Mouse (Mus musculus) stomach, embryonic 15.5 days (tissue): ENCODE results near the gene Tlr12. TPM values are rescaled to one million over a fixed set of nuclear protein-coding genes. Genes with fewer than 3 reads are reported as not detected.
"Not testable (repeated sequence)": the region's sequence is repeated elsewhere in the genome, so short reads cannot be mapped to it uniquely, and the experiment has no call there.

Source experiments
- ATAC-seq: fragments of 200-750 bp; cut with Nextera tagmentation; 2 replicates; pipeline ENCODE4 v1.8.0; 2017; ENCODE audit warnings: low read depth, moderate number of reproducible peaks, moderate TSS enrichment; ENCODE audit not compliant: insufficient read depth, low FRiP score
- H3K27ac ChIP-seq: fragments of 300-500 bp; sonication (generic); 2 replicates; pipeline ENCODE4 v1.5.1; 2015; ENCODE audit warnings: mild to moderate bottlenecking, inconsistent platforms
- H3K27me3 ChIP-seq: fragments of 300-500 bp; sonication (generic); replicated peaks from 2 replicates; pipeline ENCODE4 v1.6.1; 2015; ENCODE audit warnings: inconsistent platforms
- H3K36me3 ChIP-seq: fragments of 300-500 bp; sonication (generic); 2 replicates; pipeline ENCODE4 v1.6.1; 2015; ENCODE audit warnings: inconsistent platforms
- H3K4me1 ChIP-seq: fragments of 300-500 bp; sonication (generic); 2 replicates; pipeline ENCODE4 v1.6.1; 2015; ENCODE audit warnings: inconsistent platforms
- H3K4me2 ChIP-seq: fragments of 300-500 bp; sonication (generic); 2 replicates; pipeline ENCODE4 v1.6.1; 2015; ENCODE audit warnings: mild to moderate bottlenecking, inconsistent platforms
- H3K4me3 ChIP-seq: fragments of 300-500 bp; sonication (generic); replicated peaks from 2 replicates; pipeline ENCODE4 v1.5.1; 2015; ENCODE audit warnings: inconsistent platforms
- H3K9ac ChIP-seq: fragments of 300-500 bp; sonication (generic); 2 replicates; pipeline ENCODE4 v1.6.1; 2015; ENCODE audit warnings: inconsistent platforms
- H3K9me3 ChIP-seq: fragments of 300-500 bp; sonication (generic); 2 replicates; pipeline ENCODE4 v1.6.1; 2016; ENCODE audit warnings: inconsistent platforms
- WGBS: fragments of 180-500 bp; shearing (Covaris S2); methylation state at CpG from one replicate; pipeline ENCODE4 v1.1.7; 2015; 5-methylcytosine and 5-hydroxymethylcytosine counted together
- polyA plus RNA-seq: library from polyadenylated mRNA; unstranded; fragments of >200 nt; fragmentation: Nextera tagmentation; extraction: Ambion mirVana; gene quantifications from 2 replicates; pipeline ENCODE4 v1.2.1, GENCODE M21; 2015

Gene Tlr12
- polyA plus RNA-seq, 1 experiment from 2014 or later: 1.5 TPM

- no peak overlapping the region for H3K4me2 ChIP-seq
- WGBS: 86% methylated on average over 14 of the region's 14 CpGs
- H3K9ac ChIP-seq: no peak overlapping the region
Observed at GRCm38 (mm10) chr4:128615761-128616160, 2.7 kb downstream of the Tlr12 start.

DNA sequence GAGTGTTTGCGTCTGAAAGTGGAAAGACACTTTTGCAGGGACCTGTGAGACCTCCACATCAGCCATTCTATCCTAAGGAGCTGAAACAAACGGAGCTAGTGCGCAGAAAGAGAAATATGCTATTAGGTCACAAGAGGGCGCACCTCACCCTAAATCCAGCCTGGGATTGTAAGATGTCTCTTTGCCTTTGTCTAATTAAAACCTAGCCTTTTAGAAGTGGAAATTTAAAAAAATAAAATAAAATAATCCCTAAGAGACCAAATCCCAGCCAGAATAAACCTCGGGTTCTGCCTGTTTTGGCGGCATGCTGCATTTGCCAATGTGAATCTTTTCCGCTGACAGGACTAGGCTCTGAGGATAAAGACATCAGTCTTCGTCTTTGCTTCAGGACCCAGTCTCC lies 5.1 kb downstream of the Tlr12 start:
- Histone ChIP-seq H3K9ac (no peak overlapping the region), H3K4me1 (peaks cover 12% of the 10 kb centered on the region), H3K4me3 (no peak overlapping the region), H3K27ac (no peak overlapping the region), H3K27me3 (peaks cover 4% of the 10 kb centered on the region; the same call in 1 of the 2 replicates), H3K4me2 (no peak overlapping the region), H3K36me3 (no peaks in the 10 kb centered on the region), H3K9me3 (no peaks in the 10 kb centered on the region)
- 18% methylated on average over 8 of the region's 8 CpGs for WGBS
- ATAC-seq: no peak

More at GRCm38 (mm10) chr4:128615761-128616160, 2.7 kb downstream of the Tlr12 start:
- no peak for ATAC-seq
- Histone ChIP-seq H3K27me3 (peaks cover 4% of the 10 kb centered on the region; the same call in 1 of the 2 replicates), H3K4me1 (peaks cover 11% of the 10 kb centered on the region), H3K36me3 (no peaks in the 10 kb centered on the region), H3K4me3 (no peak overlapping the region), H3K27ac (no peak overlapping the region), H3K9me3 (no peaks in the 10 kb centered on the region)

- WGBS: 76% methylated on average over 3 of the region's 3 CpGs
- not testable (repeated sequence) for H3K4me1 ChIP-seq, H3K9ac ChIP-seq, H3K27me3 ChIP-seq, H3K36me3 ChIP-seq, H3K4me2 ChIP-seq, ATAC-seq, H3K27ac ChIP-seq, H3K9me3 ChIP-seq, H3K4me3 ChIP-seq
Observed at GRCm38 (mm10) chr4:128611726-128612125, 6.7 kb downstream of the Tlr12 start.

DNA sequence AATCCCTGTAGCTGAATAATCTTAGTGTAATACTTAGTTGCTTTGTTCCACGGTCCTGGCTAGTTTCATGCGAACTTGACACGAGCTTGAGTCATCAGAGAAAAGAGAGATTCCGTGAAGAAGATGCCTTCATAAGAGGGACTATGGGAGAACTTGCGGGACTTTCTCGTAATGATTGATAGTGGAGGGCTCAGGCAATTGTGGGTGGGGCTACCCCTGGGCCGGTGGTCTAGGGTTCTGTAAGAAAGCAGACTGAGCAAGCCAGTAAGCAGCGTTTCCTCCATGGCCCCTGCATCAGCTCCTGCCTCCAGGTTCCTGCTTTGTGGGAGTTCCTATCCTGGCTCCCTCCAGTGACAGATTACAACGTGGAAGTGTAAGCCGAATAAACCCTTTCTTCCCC lies 7.7 kb downstream of the Tlr12 start:
- no peaks in the 10 kb centered on the region; the same call in 1 of the 2 replicates for H3K27me3 ChIP-seq
- H3K4me3 ChIP-seq: peak overlapping the region; percentile 70; the same call in 1 of the 2 replicates
- H3K4me2 ChIP-seq: peak overlapping the region; percentile 77; the same call in 1 of the 2 replicates
- peak overlapping the region; percentile 51; the same call in 1 of the 2 replicates for H3K27ac ChIP-seq
- no peaks in the 10 kb centered on the region for H3K36me3 ChIP-seq
- WGBS: 18% methylated on average over 10 of the region's 10 CpGs
- no peaks in the 10 kb centered on the region for H3K9me3 ChIP-seq
- H3K4me1 ChIP-seq: peaks cover 4% of the 10 kb centered on the region; the same call in 1 of the 2 replicates
- H3K9ac ChIP-seq: no peak overlapping the region
- ATAC-seq: no peak

DNA sequence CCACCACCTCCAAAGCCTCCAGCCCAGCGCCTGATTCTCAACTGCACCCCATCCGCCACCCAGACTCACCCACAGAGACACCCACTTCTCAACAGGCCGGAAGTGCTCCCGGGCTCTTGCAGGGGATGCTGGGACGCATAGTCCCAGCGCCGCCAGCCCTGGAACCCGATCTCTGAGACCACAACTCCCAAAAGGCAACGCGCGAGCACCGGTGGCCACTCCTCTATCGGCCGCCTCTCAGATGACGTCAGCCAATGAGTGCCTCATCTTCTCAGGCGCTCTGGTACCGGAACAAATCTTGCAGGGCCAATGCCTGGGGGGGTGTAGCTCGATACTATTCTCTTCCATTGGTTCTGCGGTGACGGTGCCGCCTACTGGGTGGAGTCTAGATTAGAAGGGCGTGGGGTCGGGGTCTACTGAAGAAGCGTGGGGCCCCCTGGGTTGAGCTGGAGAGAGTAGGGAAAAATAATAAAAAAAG lies 8.5 kb downstream of the Tlr12 start, which contains the start of gene Zscan20:
Gene Zscan20 (minus strand): TSS at position 174 of the 478 bp plus-strand sequence.
- peak within 1 kb of the TSS; percentile 77 for H3K4me2 ChIP-seq
- peak; percentile 98 for ATAC-seq
- H3K9ac ChIP-seq: peak within 1 kb of the TSS; percentile 35; the same call in 1 of the 2 replicates
- no peaks in the 10 kb centered on the region for H3K27me3 ChIP-seq
- WGBS: under 1% methylated on average over 24 of the region's 24 CpGs
- peaks cover 4% of the 10 kb centered on the region; the same call in 1 of the 2 replicates for H3K4me1 ChIP-seq
- peak within 1 kb of the TSS; percentile 51; the same call in 1 of the 2 replicates for H3K27ac ChIP-seq
- peak within 1 kb of the TSS; percentile 70 for H3K4me3 ChIP-seq
- no peaks in the 10 kb centered on the region for H3K9me3 ChIP-seq
- no peaks in the 10 kb centered on the region for H3K36me3 ChIP-seq

- 6% methylated on average over 26 of the region's 27 CpGs for WGBS
- ATAC-seq: no peak
- peaks cover 4% of the 10 kb centered on the region; the same call in 1 of the 2 replicates for H3K4me1 ChIP-seq
- H3K4me3 ChIP-seq: peak overlapping the region; percentile 70
- H3K9ac ChIP-seq: peak overlapping the region; percentile 35; the same call in 1 of the 2 replicates
- H3K27ac ChIP-seq: no peak overlapping the region
- H3K4me2 ChIP-seq: peak overlapping the region; percentile 77
- no peaks in the 10 kb centered on the region for H3K9me3 ChIP-seq
- no peaks in the 10 kb centered on the region for H3K36me3 ChIP-seq
- H3K27me3 ChIP-seq: no peaks in the 10 kb centered on the region
Observed at GRCm38 (mm10) chr4:128609276-128609924, 9.0 kb downstream of the Tlr12 start.

DNA sequence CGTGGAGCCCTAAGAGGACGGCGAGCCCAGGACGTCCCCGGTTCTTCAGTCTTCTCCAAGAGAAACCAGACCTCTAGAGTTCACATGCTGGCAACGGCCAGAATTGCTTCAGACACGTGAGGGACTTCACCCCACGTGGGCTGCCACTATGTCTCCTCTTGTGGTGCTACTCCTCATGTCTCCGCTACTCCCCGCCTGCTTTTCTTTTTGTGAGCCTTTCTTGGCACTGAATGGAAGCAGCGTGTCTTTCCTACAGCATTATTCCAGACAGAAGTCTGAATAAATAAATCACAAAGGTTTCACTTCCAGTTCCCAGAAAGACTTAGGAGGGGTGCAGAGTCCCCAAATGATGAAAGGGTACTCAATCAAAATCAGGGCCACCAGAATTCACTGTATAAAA lies 10.8 kb downstream of the Tlr12 start:
- H3K9me3 ChIP-seq: no peaks in the 10 kb centered on the region
- ATAC-seq: no peak
- no peaks in the 10 kb centered on the region for H3K36me3 ChIP-seq
- no peaks in the 10 kb centered on the region for H3K27me3 ChIP-seq
- H3K4me2 ChIP-seq: no peak overlapping the region
- peaks cover 4% of the 10 kb centered on the region; the same call in 1 of the 2 replicates for H3K4me1 ChIP-seq
- no peak overlapping the region for H3K27ac ChIP-seq
- H3K9ac ChIP-seq: no peak overlapping the region
- WGBS: 83% methylated on average over 11 of the region's 11 CpGs
- H3K4me3 ChIP-seq: no peak overlapping the region

DNA sequence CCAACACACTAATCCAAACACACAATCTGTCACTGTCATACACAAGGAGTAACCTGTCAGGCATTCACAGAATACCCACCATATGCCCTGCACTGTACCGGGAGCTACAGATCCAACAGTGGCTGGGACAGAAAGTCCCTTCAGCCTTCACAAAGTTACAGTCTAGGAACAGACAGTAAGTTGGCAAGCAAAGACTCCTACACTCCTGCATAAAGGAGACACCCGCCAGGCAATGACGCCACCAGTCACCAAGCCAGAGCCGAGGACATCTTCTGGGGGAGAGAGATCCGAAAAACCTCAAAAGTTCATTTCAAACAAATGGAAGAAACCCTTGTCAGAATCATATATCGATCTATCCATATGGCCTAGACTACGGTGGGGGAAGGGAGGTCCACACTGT lies 11.8 kb downstream of the Tlr12 start:
- Histone ChIP-seq H3K4me2 (no peak overlapping the region), H3K4me3 (no peak overlapping the region), H3K9ac (no peak overlapping the region), H3K27me3 (no peaks in the 10 kb centered on the region), H3K36me3 (0 out of 2 replicates have a peak, but pooled peaks cover 4% of the 10 kb centered on the region), H3K27ac (no peak overlapping the region), H3K9me3 (no peaks in the 10 kb centered on the region), H3K4me1 (peaks cover 4% of the 10 kb centered on the region; the same call in 1 of the 2 replicates)
- no peak for ATAC-seq
- WGBS: 94% methylated on average over 7 of the region's 7 CpGs

GRCm38 (mm10) chr4:128597801-128598560 lies 20.4 kb downstream of the Tlr12 start:
- Histone ChIP-seq H3K9ac (no peak overlapping the region), H3K27me3 (no peaks in the 10 kb centered on the region), H3K4me3 (no peak overlapping the region), H3K9me3 (no peaks in the 10 kb centered on the region), H3K36me3 (0 out of 2 replicates have a peak, but pooled peaks cover 4% of the 10 kb centered on the region), H3K27ac (no peak overlapping the region), H3K4me2 (no peak overlapping the region), H3K4me1 (no peaks in the 10 kb centered on the region)
- WGBS: 54% methylated on average over 12 of the region's 12 CpGs
- no peak for ATAC-seq

GRCm38 (mm10) chr4:128594062-128594461 lies 24.4 kb downstream of the Tlr12 start:
- Histone ChIP-seq H3K27ac (no peak overlapping the region), H3K4me1 (no peaks in the 10 kb centered on the region), H3K4me2 (no peak overlapping the region), H3K4me3 (no peak overlapping the region), H3K36me3 (no peaks in the 10 kb centered on the region; the same call in 1 of the 2 replicates), H3K9ac (no peak overlapping the region), H3K9me3 (no peaks in the 10 kb centered on the region), H3K27me3 (no peaks in the 10 kb centered on the region)
- no peak for ATAC-seq
- WGBS: 96% methylated on average over 5 of the region's 5 CpGs

GRCm38 (mm10) chr4:128593286-128593685 lies 25.1 kb downstream of the Tlr12 start:
- no peaks in the 10 kb centered on the region for H3K9me3 ChIP-seq
- ATAC-seq: no peak
- no peaks in the 10 kb centered on the region for H3K4me1 ChIP-seq
- peaks cover 5% of the 10 kb centered on the region; the same call in 1 of the 2 replicates for H3K36me3 ChIP-seq
- no peaks in the 10 kb centered on the region for H3K27me3 ChIP-seq
- H3K4me2 ChIP-seq: no peak overlapping the region
- WGBS: 91% methylated on average over 4 of the region's 4 CpGs
- H3K9ac ChIP-seq: no peak overlapping the region
- no peak overlapping the region for H3K27ac ChIP-seq
- H3K4me3 ChIP-seq: no peak overlapping the region

DNA sequence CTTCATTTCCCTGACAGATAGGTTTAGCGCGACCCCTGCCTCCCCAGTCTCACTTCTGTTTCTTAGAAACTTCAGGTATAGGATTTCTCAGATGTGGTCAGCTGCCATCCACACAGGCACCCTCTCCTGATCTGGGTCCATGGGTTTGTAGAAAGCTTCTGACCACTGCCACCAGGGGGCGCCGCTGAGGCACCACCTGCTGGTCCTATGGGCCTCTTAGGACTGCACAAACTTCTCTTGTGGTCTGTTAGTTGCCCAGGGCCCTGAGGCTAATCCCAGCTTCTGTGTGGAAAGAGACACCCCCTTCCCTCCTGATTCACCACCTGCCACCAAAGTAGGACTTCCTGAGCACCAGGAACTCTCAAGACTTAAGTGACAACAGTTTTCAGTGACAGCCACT lies 39.2 kb downstream of the Tlr12 start:
- no peak overlapping the region for H3K4me2 ChIP-seq
- H3K9ac ChIP-seq: no peak overlapping the region
- H3K36me3 ChIP-seq: peaks cover 28% of the 10 kb centered on the region
- ATAC-seq: no peak
- H3K27ac ChIP-seq: no peak overlapping the region
- no peaks in the 10 kb centered on the region for H3K4me1 ChIP-seq
- H3K27me3 ChIP-seq: no peaks in the 10 kb centered on the region
- WGBS: 51% methylated on average over 4 of the region's 4 CpGs
- no peak overlapping the region for H3K4me3 ChIP-seq
- peaks cover 9% of the 10 kb centered on the region; the same call in 1 of the 2 replicates for H3K9me3 ChIP-seq
